Mouse (Mus musculus) heart, postnatal 0 days (tissue): ENCODE data around the gene Lrrn2. TPM values are rescaled to one million over a fixed set of nuclear protein-coding genes. Genes with fewer than 3 reads are reported as not detected.

Experiments used
- ATAC-seq: fragments of 200-750 bp; cut with Nextera tagmentation; 2 replicates; pipeline ENCODE4 v1.8.0; 2017; ENCODE audit warnings: low read depth, moderate number of reproducible peaks, moderate library complexity; ENCODE audit not compliant: insufficient read depth
- DNase-seq: peaks from one replicate; pipeline ENCODE4 v3.0.0-alpha.2; 2016; ENCODE audit warnings: low spot score
- H3K27ac ChIP-seq: fragments of 300-500 bp; sonication (generic); 2 replicates; pipeline ENCODE4 v1.5.1; 2014; ENCODE audit warnings: low read depth, mild to moderate bottlenecking
- H3K27me3 ChIP-seq: fragments of 300-500 bp; sonication (generic); 2 replicates; pipeline ENCODE4 v1.6.1; 2014; ENCODE audit warnings: low read length, mixed read lengths; ENCODE audit not compliant: control insufficient read depth, insufficient read depth
- H3K36me3 ChIP-seq: fragments of 300-500 bp; sonication (generic); replicated peaks from 2 replicates; pipeline ENCODE4 v1.6.1; 2014; ENCODE audit warnings: low read length, mixed read lengths; ENCODE audit not compliant: control insufficient read depth, insufficient read depth
- H3K4me1 ChIP-seq: fragments of 300-500 bp; sonication (generic); 2 replicates; pipeline ENCODE4 v1.6.1; 2014; ENCODE audit warnings: antibody characterized with exemption; ENCODE audit not compliant: control insufficient read depth, insufficient read depth
- H3K4me2 ChIP-seq: fragments of 300-500 bp; sonication (generic); 2 replicates; pipeline ENCODE4 v1.6.1; 2014; ENCODE audit warnings: low read depth, mild to moderate bottlenecking, low read length, moderate library complexity
- H3K4me3 ChIP-seq: fragments of 300-500 bp; sonication (generic); 2 replicates; pipeline ENCODE4 v1.5.1; 2014; ENCODE audit warnings: low read depth, low read length
- H3K9ac ChIP-seq: fragments of 300-500 bp; sonication (generic); replicated peaks from 2 replicates; pipeline ENCODE4 v1.6.1; 2014; ENCODE audit warnings: low read depth, low read length, mixed read lengths
- H3K9me3 ChIP-seq: fragments of 300-500 bp; sonication (generic); replicated peaks from 2 replicates; pipeline ENCODE4 v1.6.1; 2016; ENCODE audit warnings: low read length; ENCODE audit not compliant: control insufficient read depth
- CTCF ChIP-seq: IDR thresholded peaks from 2 replicates; pipeline ENCODE4 v1.5.1; 2016; ENCODE audit warnings: antibody characterized with exemption, control low read depth, low read depth
- EP300 ChIP-seq: IDR thresholded peaks from 2 replicates; pipeline ENCODE4 v1.6.1; 2016; ENCODE audit warnings: antibody characterized with exemption, low read depth
- WGBS: fragments of 180-500 bp; shearing (Covaris S2); extraction: QIAGEN DNeasy Blood & Tissue Kit; methylation state at CpG from one replicate; pipeline ENCODE4 v1.1.7; 2014; 5-methylcytosine and 5-hydroxymethylcytosine counted together
- polyA plus RNA-seq: library from polyadenylated mRNA; unstranded; fragments of >200 nt; fragmentation: Nextera tagmentation; extraction: Ambion mirVana; gene quantifications from 2 replicates; pipeline ENCODE4 v1.2.1, GENCODE M21; 2015
- total RNA-seq: library from RNA; depleted of rRNA; stranded (reverse); fragments of >200 nt; gene quantifications from 2 replicates; pipeline ENCODE4 v1.2.3, GENCODE M21; 2014; ENCODE audit warnings: low replicate concordance

Lrrn2 gene
- total and polyA plus RNA-seq, 2 experiments from 2014 or later, result 5.0 to 7.0 TPM

DNA sequence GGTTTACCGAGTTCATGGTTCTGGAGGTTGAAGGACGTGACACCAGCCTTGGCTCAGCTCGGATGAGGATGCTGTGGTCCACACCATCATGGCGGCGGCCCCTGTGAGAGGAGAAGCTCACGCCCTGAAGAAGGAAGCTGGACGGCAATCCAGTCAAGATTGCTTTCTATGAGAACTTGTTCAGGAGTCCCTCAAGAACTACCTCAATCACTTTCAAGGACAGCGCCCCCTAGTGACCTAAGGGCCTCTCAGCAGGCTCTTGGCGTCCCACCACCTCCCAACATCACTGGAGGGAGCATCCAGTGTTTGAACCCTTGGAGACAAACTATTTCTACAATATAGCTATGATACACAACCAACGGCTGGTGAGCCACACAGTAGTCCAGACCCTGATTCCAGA lies 36.5 kb upstream of the Lrrn2 start:
- H3K27ac ChIP-seq, result no peak overlapping the region
- H3K4me3 ChIP-seq, result no peak overlapping the region
- 79% methylated on average over 10 of the region's 10 CpGs for WGBS
- H3K4me2 ChIP-seq, result no peak overlapping the region
- no peaks in the 10 kb centered on the region for H3K4me1 ChIP-seq
- ATAC-seq, result no peak
- H3K36me3 ChIP-seq, result no peaks in the 10 kb centered on the region
- H3K9me3 ChIP-seq, result 0 out of 2 replicates have a peak, but pooled peaks cover 5% of the 10 kb centered on the region
- H3K9ac ChIP-seq, result no peak overlapping the region
- TF ChIP-seq EP300 (no peak), CTCF (peak; percentile 21; the same call in 1 of the 2 replicates)
- no peaks in the 10 kb centered on the region for H3K27me3 ChIP-seq
- no peak for DNase-seq

DNA sequence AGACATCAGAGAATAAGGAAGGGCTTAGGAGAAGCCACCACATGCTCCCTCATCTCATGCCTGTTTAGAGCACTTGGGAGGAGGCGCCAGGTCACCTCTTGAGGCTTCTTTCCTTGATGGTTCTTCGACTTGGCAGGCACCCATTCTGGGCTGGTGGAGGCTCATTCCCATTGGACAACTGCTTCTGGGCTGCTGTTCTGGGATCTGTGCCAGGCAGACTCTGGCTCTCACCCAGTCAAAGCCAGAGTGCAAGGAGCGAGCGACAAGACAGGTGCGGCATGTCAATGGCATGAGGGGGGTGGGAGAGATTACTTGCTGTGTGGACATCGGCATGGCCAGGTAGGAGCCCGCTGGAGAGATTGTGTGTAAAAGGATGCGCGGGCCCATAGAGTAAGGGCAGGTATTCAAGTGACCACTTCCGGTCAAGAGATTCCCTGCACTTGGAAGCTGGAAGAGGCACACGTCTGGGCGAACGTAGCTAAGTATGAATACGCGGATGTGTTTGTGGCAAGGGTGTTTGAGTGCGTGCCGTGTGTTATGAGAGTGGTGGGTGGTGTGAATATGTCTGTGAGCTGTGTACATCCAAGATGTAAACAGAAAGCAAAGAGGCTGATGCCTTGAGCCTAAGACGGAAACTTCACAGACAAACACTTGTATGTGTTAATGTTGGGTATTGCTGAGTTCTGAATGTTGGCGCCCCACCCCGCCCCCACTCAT lies 35.8 kb upstream of the Lrrn2 start:
- Histone ChIP-seq H3K36me3 (no peaks in the 10 kb centered on the region), H3K9ac (no peak overlapping the region), H3K9me3 (0 out of 2 replicates have a peak, but pooled peaks cover 5% of the 10 kb centered on the region), H3K27me3 (no peaks in the 10 kb centered on the region), H3K4me1 (no peaks in the 10 kb centered on the region), H3K27ac (no peak overlapping the region), H3K4me3 (no peak overlapping the region), H3K4me2 (no peak overlapping the region)
- TF ChIP-seq CTCF (no peak), EP300 (no peak)
- 47% methylated on average over 20 of the region's 20 CpGs for WGBS
- DNase-seq, result peak; percentile 69
- peak; percentile 89 for ATAC-seq

- no peak overlapping the region for H3K4me3 ChIP-seq
- no peak overlapping the region for H3K4me2 ChIP-seq
- DNase-seq, result no peak
- no peaks in the 10 kb centered on the region for H3K36me3 ChIP-seq
- TF ChIP-seq EP300 (no peak), CTCF (no peak)
- 71% methylated on average over 8 of the region's 8 CpGs for WGBS
- no peak overlapping the region for H3K9ac ChIP-seq
- H3K27me3 ChIP-seq, result no peaks in the 10 kb centered on the region
- no peak overlapping the region for H3K27ac ChIP-seq
- 0 out of 2 replicates have a peak, but pooled peaks cover 5% of the 10 kb centered on the region for H3K9me3 ChIP-seq
- ATAC-seq, result no peak
- no peaks in the 10 kb centered on the region for H3K4me1 ChIP-seq
Measured at GRCm38 (mm10) chr1:132845766-132846165, 34.3 kb upstream of the Lrrn2 start.

DNA sequence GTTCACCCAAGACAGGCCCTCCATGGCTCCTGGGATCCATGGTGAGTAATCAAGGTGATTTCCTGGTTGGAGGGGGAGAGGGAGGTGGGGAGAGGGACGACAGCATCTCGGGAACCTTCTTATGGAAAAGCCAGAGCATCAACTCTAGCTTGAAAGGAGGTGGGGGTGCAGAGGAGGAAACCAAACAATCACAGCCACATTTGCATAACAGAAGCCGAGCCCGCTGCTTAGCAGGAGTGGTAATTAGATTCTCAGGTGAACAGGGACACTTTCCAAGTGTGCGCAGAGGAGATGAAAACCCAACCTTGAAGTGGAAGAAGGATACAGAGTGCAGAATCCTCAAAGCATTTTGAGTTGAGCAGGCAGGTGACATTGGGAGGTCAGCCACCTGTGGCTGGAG lies 29.3 kb upstream of the Lrrn2 start:
- Histone ChIP-seq H3K27me3 (no peaks in the 10 kb centered on the region), H3K36me3 (no peaks in the 10 kb centered on the region), H3K4me3 (no peak overlapping the region), H3K4me2 (no peak overlapping the region), H3K27ac (no peak overlapping the region), H3K9me3 (0 out of 2 replicates have a peak, but pooled peaks cover 5% of the 10 kb centered on the region), H3K4me1 (peaks cover 31% of the 10 kb centered on the region), H3K9ac (no peak overlapping the region)
- 73% methylated on average over 5 of the region's 5 CpGs for WGBS
- no peak for DNase-seq
- ATAC-seq, result no peak
- TF ChIP-seq CTCF, result no peak
- TF ChIP-seq EP300, result no peak

DNA sequence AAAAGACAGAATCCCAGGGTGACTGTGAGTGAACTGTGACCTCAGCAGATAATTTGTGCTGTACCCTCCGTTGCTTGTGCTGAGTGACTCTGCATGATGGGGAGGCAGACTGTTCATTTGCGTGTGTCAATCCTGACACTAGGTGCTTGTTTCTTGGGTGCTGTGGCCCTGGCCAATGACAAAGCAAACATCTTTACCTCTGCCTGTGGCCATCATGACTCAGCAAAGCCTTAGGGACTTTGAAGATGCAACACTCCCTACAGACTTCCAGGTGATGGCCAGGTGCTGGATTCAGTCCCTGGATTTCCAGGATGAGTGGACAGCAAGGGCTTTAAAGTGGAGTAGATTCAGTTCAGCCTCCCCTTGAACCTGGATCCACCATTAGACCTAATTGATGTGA lies 28.8 kb upstream of the Lrrn2 start:
- H3K9ac ChIP-seq, result no peak overlapping the region
- 0 out of 2 replicates have a peak, but pooled peaks cover 5% of the 10 kb centered on the region for H3K9me3 ChIP-seq
- no peaks in the 10 kb centered on the region for H3K27me3 ChIP-seq
- H3K4me1 ChIP-seq, result peaks cover 31% of the 10 kb centered on the region
- 72% methylated on average over 2 of the region's 2 CpGs for WGBS
- no peak overlapping the region for H3K4me3 ChIP-seq
- no peak for TF ChIP-seq CTCF
- TF ChIP-seq EP300, result no peak
- DNase-seq (no peak), ATAC-seq (no peak)
- no peaks in the 10 kb centered on the region for H3K36me3 ChIP-seq
- H3K4me2 ChIP-seq, result no peak overlapping the region
- H3K27ac ChIP-seq, result peak overlapping the region; percentile 82
